ENCODE assay signal across 16 mouse cellular contexts in genomic region chr13:21309788-21310187, GRCm38 (mm10). TPM values are rescaled to one million over a fixed set of nuclear protein-coding genes. Genes with fewer than 3 reads are reported as not detected.
DNase-seq lines count a peak whose midpoint lies in the region; TF ChIP-seq lines count a peak whose summit lies in the region.
"Had no signal": no experiment of that assay in that cellular context is flagged by ENCODE, and none has a peak within 500 bp of the region (broad histone marks: within the 10 kb centered on the region; RNA-seq: fewer than 3 reads in every experiment).

No protein-coding gene starts in this region.

- H3K36me3 ChIP-seq in ES-E14 (ENCODE audit: control insufficient read depth, insufficient read depth, low read length, poor library complexity, severe bottlenecking) = no peaks in the 10 kb centered on the region
- H3K36me3 ChIP-seq: embryonic facial prominence, embryonic 12.5 days; heart, embryonic 13.5 days; hindbrain, embryonic 15.5 days had no signal

- no peak overlapping the region for H3K27ac ChIP-seq in ES-E14 (ENCODE audit: insufficient read depth, low read depth, low read length, poor library complexity, severe bottlenecking)
- H3K27ac ChIP-seq: embryonic facial prominence, embryonic 12.5 days; heart, embryonic 13.5 days; hindbrain, embryonic 15.5 days had no signal

- peak; percentile 21 for DNase-seq in 416B (ENCODE audit: low read depth)
- no peak for DNase-seq in ES-E14 (ENCODE audit: low read depth, low spot score)
- peak; percentile 55 for DNase-seq in R1 (ENCODE audit: low read depth, low spot score)
- DNase-seq in adrenal gland, postnatal 4 days (ENCODE audit: low spot score in 2 of 2) = no peak
- no peak for DNase-seq in natural killer cell, adult 2 months (ENCODE audit: low spot score in 2 of 2)
- DNase-seq in adipocyte (ENCODE audit: low spot score) = no peak
- DNase-seq: adrenal gland, postnatal 14 days; B cell, adult 2 months; cerebellum, adult 2 months; cerebellum, postnatal 14 days; gastrocnemius, postnatal 14 days; heart, postnatal 36 days; kidney, adult 2 months had no signal

- H3K4me3 ChIP-seq in ES-E14 (ENCODE audit: insufficient read depth in 1 of 2, low read depth in 1 of 2, low read length in 2 of 2, poor library complexity in 1 of 2, severe bottlenecking in 1 of 2) = no peak overlapping the region
- H3K4me3 ChIP-seq: embryonic facial prominence, embryonic 12.5 days; heart, embryonic 13.5 days; hindbrain, embryonic 15.5 days had no signal

- H3K9ac ChIP-seq in ES-E14 (ENCODE audit: insufficient read depth, low read depth, low read length, poor library complexity, severe bottlenecking) = no peak overlapping the region
- H3K9ac ChIP-seq: embryonic facial prominence, embryonic 12.5 days; heart, embryonic 13.5 days; hindbrain, embryonic 15.5 days had no signal

- H3K4me1 ChIP-seq in ES-E14 (ENCODE audit: control insufficient read depth in 2 of 2, insufficient read depth in 2 of 2, low read length in 2 of 2, poor library complexity in 1 of 2) = 0 out of 4 replicates have a peak, but pooled peaks cover 0 to 1% of the 10 kb centered on the region in 2 experiments
- H3K4me1 ChIP-seq: embryonic facial prominence, embryonic 12.5 days; heart, embryonic 13.5 days; hindbrain, embryonic 15.5 days had no signal

- in situ Hi-C loops in ES-E14 (cut with MboI; ENCODE audit: low sequenced_read_pairs in 2 of 2, unreplicated experiment in 2 of 2) = no loop called here

- H3K9me3 ChIP-seq in ES-E14 (ENCODE audit: control insufficient read depth, insufficient read depth, low read depth, low read length) = no peaks in the 10 kb centered on the region
- H3K9me3 ChIP-seq: embryonic facial prominence, embryonic 12.5 days; heart, embryonic 13.5 days; hindbrain, embryonic 15.5 days had no signal

TF ChIP-seq in ES-E14, 5 proteins besides CTCF, POLR2A, EP300 and RAD21:
- peak; percentile 94 for TF ChIP-seq MAFK (IDR thresholded peaks at IDR 0.05; ENCODE audit: insufficient read depth, low read depth, low read length)
- no peak for TF ChIP-seq HCFC1 (IDR thresholded peaks at IDR 0.05; ENCODE audit: borderline replicate concordance, insufficient read depth, low read length)
TF ChIP-seq in ES-E14: peak in this region for 1.

RNA-seq across cellular contexts. Expression of gene Gpx6, which starts 2.1 kb away (rescaled TPM):
- 2.1 and 2.2 TPM in 2 replicates for total RNA-seq in ES-E14 (2012; rRNA removed)
- under 1 TPM in 1 of 2 experiments, not detected in 1; 0.81 TPM for total RNA-seq in adrenal gland, postnatal 4 days (2021)
- total RNA-seq: adrenal gland, postnatal 14 days; gastrocnemius, postnatal 14 days; heart, postnatal 36 days had no signal

RNA-seq across cellular contexts. Expression of gene Gpx5, which starts 17.3 kb away (rescaled TPM):
- not detected in 2 replicates for total RNA-seq in ES-E14 (2012; rRNA removed)
- total RNA-seq in adrenal gland, postnatal 4 days (2021) = not detected
- total RNA-seq: adrenal gland, postnatal 14 days; gastrocnemius, postnatal 14 days; heart, postnatal 36 days had no signal

RNA-seq across cellular contexts. Expression of gene Olfr1367, which starts 36.9 kb away (rescaled TPM):
- total RNA-seq in ES-E14 (2012; rRNA removed) = not detected in 2 replicates
- not detected for total RNA-seq in adrenal gland, postnatal 4 days (2021)
- total RNA-seq: adrenal gland, postnatal 14 days; gastrocnemius, postnatal 14 days; heart, postnatal 36 days had no signal

RNA-seq across cellular contexts. Expression of gene Zscan12, which starts 52.8 kb away (rescaled TPM):
- total RNA-seq in ES-E14 (2012; rRNA removed) = 7.1 and 10.4 TPM in 2 replicates
- total RNA-seq in adrenal gland, postnatal 4 days (2021) = 10 to 100 TPM; 12.0 to 13.0 TPM

Comparison
In these comparisons a context has a peak if more than half of its experiments do, and no peak if none do; other contexts are left out.
1. DNase-seq: peak in 416B (single experiment) and R1 (single experiment); none in ES-E14 (single experiment), adrenal gland, postnatal 4 days (0 of 2), natural killer cell, adult 2 months (0 of 2) and adipocyte (single experiment).